Mouse (Mus musculus) olfactory bulb, adult 2 months (tissue): ENCODE results near the gene Pogk.

Source experiments
- CTCF ChIP-seq: fragments of 200-500 bp; IDR thresholded peaks from 2 replicates; pipeline ENCODE4 v1.5.1; 2012; ENCODE audit warnings: low read depth, mild to moderate bottlenecking, low read length, moderate library complexity; ENCODE audit not compliant: insufficient read depth
- POLR2A ChIP-seq: fragments of 200-500 bp; IDR thresholded peaks from 2 replicates; pipeline ENCODE4 v1.6.1; 2012; ENCODE audit warnings: mild to moderate bottlenecking, low read depth, low read length, moderate library complexity; ENCODE audit not compliant: insufficient read depth

GRCm38 (mm10) chr1:166388511-166388910, 21.2 kb downstream of the Pogk start:
- TF ChIP-seq CTCF: no peak
- TF ChIP-seq POLR2A: no peak
